Mouse (Mus musculus): Measurements from ENCODE around the gene Spns1. TPM values are rescaled to one million over a fixed set of nuclear protein-coding genes. Genes with fewer than 3 reads are reported as not detected.
"Not testable (repeated sequence)": the region's sequence is repeated elsewhere in the genome, so short reads cannot be mapped to it uniquely, and the experiment has no call there.

Gene Spns1
- 74.6 and 153 TPM in 2 replicates for polyA plus RNA-seq (2012; ENCODE audit: insufficient read depth, low replicate concordance)

- TF ChIP-seq FLI1 (IDR thresholded peaks at IDR 0.05; ENCODE audit: low read length) (no peak), GATA1 (IDR thresholded peaks at IDR 0.05; ENCODE audit: borderline replicate concordance, low read length) (no peak)
- H3K9me3 ChIP-seq: no peaks in the 10 kb centered on the region
- peak within 1 kb of the TSS; percentile 100 for H3K4me3 ChIP-seq (replicated peaks)
- peaks cover 2% of the 10 kb centered on the region for H3K27me3 ChIP-seq (replicated peaks)
- H3K36me3 ChIP-seq (replicated peaks; ENCODE audit: low read length): peaks cover 49% of the 10 kb centered on the region
- H3K4me1 ChIP-seq: peaks cover 55% of the 10 kb centered on the region
Observed at GRCm38 (mm10) chr7:126377278-126378158, at the start of gene Spns1. Spns1 (minus strand) TSS chr7:126377450.

GRCm38 (mm10) chr7:126424161-126424560, 46.9 kb upstream of the Spns1 start:
- peaks cover 32% of the 10 kb centered on the region for H3K4me1 ChIP-seq
- peaks cover 15% of the 10 kb centered on the region for H3K36me3 ChIP-seq (replicated peaks; ENCODE audit: low read length)
- H3K27me3 ChIP-seq (replicated peaks): no peaks in the 10 kb centered on the region
- H3K9me3 ChIP-seq: peaks cover 21% of the 10 kb centered on the region
- H3K4me3 ChIP-seq (replicated peaks): no peak overlapping the region
- TF ChIP-seq GATA1 (IDR thresholded peaks at IDR 0.05; ENCODE audit: borderline replicate concordance, low read length) (no peak), FLI1 (IDR thresholded peaks at IDR 0.05; ENCODE audit: low read length) (no peak)

GRCm38 (mm10) chr7:126421756-126422155, 44.5 kb upstream of the Spns1 start:
- Histone ChIP-seq H3K36me3 (replicated peaks; ENCODE audit: low read length) (peaks cover 11% of the 10 kb centered on the region), H3K4me1 (peaks cover 40% of the 10 kb centered on the region), H3K9me3 (peaks cover 16% of the 10 kb centered on the region), H3K27me3 (replicated peaks) (no peaks in the 10 kb centered on the region), H3K4me3 (replicated peaks) (peak overlapping the region; percentile 86)
- no peak for TF ChIP-seq GATA1 (IDR thresholded peaks at IDR 0.05; ENCODE audit: borderline replicate concordance, low read length)
- TF ChIP-seq FLI1 (IDR thresholded peaks at IDR 0.05; ENCODE audit: low read length): no peak

- no peaks in the 10 kb centered on the region for H3K36me3 ChIP-seq (replicated peaks; ENCODE audit: low read length)
- H3K27me3 ChIP-seq (replicated peaks): peaks cover 13% of the 10 kb centered on the region
- peaks cover 68% of the 10 kb centered on the region for H3K4me1 ChIP-seq
- TF ChIP-seq GATA1 (IDR thresholded peaks at IDR 0.05; ENCODE audit: borderline replicate concordance, low read length): no peak
- TF ChIP-seq FLI1 (IDR thresholded peaks at IDR 0.05; ENCODE audit: low read length): no peak
- no peak overlapping the region for H3K4me3 ChIP-seq (replicated peaks)
- peaks cover 5% of the 10 kb centered on the region for H3K9me3 ChIP-seq
Observed at GRCm38 (mm10) chr7:126418496-126418895, 41.2 kb upstream of the Spns1 start.

- Histone ChIP-seq H3K4me3 (replicated peaks) (no peak overlapping the region), H3K9me3 (peaks cover 5% of the 10 kb centered on the region), H3K36me3 (replicated peaks; ENCODE audit: low read length) (no peaks in the 10 kb centered on the region), H3K27me3 (replicated peaks) (peaks cover 21% of the 10 kb centered on the region), H3K4me1 (peaks cover 77% of the 10 kb centered on the region)
- TF ChIP-seq FLI1 (IDR thresholded peaks at IDR 0.05; ENCODE audit: low read length) (no peak), GATA1 (IDR thresholded peaks at IDR 0.05; ENCODE audit: borderline replicate concordance, low read length) (no peak)
Observed at GRCm38 (mm10) chr7:126417606-126418005, 40.4 kb upstream of the Spns1 start.

GRCm38 (mm10) chr7:126417045-126417444, 39.8 kb upstream of the Spns1 start:
- TF ChIP-seq GATA1 (IDR thresholded peaks at IDR 0.05; ENCODE audit: borderline replicate concordance, low read length) (no peak), FLI1 (IDR thresholded peaks at IDR 0.05; ENCODE audit: low read length) (no peak)
- H3K9me3 ChIP-seq: peaks cover 3% of the 10 kb centered on the region
- no peak overlapping the region for H3K4me3 ChIP-seq (replicated peaks)
- H3K4me1 ChIP-seq: peaks cover 82% of the 10 kb centered on the region
- no peaks in the 10 kb centered on the region for H3K36me3 ChIP-seq (replicated peaks; ENCODE audit: low read length)
- H3K27me3 ChIP-seq (replicated peaks): peaks cover 27% of the 10 kb centered on the region

GRCm38 (mm10) chr7:126416615-126417014, 39.4 kb upstream of the Spns1 start:
- H3K27me3 ChIP-seq (replicated peaks): peaks cover 31% of the 10 kb centered on the region

GRCm38 (mm10) chr7:126414725-126415124, 37.5 kb upstream of the Spns1 start, which contains the start of gene Cd19:
Cd19 (minus strand) TSS chr7:126414889.
- Histone ChIP-seq H3K36me3 (replicated peaks; ENCODE audit: low read length) (no peaks in the 10 kb centered on the region), H3K9me3 (0 out of 2 replicates have a peak, but pooled peaks cover 9% of the 10 kb centered on the region), H3K4me1 (peaks cover 69% of the 10 kb centered on the region), H3K4me3 (replicated peaks) (no peak within 1 kb of the TSS), H3K27me3 (replicated peaks) (peaks cover 46% of the 10 kb centered on the region)
- TF ChIP-seq FLI1 (IDR thresholded peaks at IDR 0.05; ENCODE audit: low read length) (no peak), GATA1 (IDR thresholded peaks at IDR 0.05; ENCODE audit: borderline replicate concordance, low read length) (no peak)

More at GRCm38 (mm10) chr7:126416615-126417014, 39.4 kb upstream of the Spns1 start:
- no peaks in the 10 kb centered on the region for H3K9me3 ChIP-seq
- peak overlapping the region; percentile 79 for H3K4me3 ChIP-seq (replicated peaks)
- TF ChIP-seq FLI1 (IDR thresholded peaks at IDR 0.05; ENCODE audit: low read length): no peak
- TF ChIP-seq GATA1 (IDR thresholded peaks at IDR 0.05; ENCODE audit: borderline replicate concordance, low read length): no peak
- H3K4me1 ChIP-seq: peaks cover 78% of the 10 kb centered on the region
- no peaks in the 10 kb centered on the region for H3K36me3 ChIP-seq (replicated peaks; ENCODE audit: low read length)

- peaks cover 69% of the 10 kb centered on the region for H3K27me3 ChIP-seq (replicated peaks)
- no peaks in the 10 kb centered on the region for H3K36me3 ChIP-seq (replicated peaks; ENCODE audit: low read length)
- TF ChIP-seq GATA1 (IDR thresholded peaks at IDR 0.05; ENCODE audit: borderline replicate concordance, low read length) (no peak), FLI1 (IDR thresholded peaks at IDR 0.05; ENCODE audit: low read length) (no peak)
- H3K9me3 ChIP-seq: 0 out of 2 replicates have a peak, but pooled peaks cover 9% of the 10 kb centered on the region
- no peak overlapping the region for H3K4me3 ChIP-seq (replicated peaks)
- peaks cover 54% of the 10 kb centered on the region for H3K4me1 ChIP-seq
Observed at GRCm38 (mm10) chr7:126411061-126411460, 33.8 kb upstream of the Spns1 start.

GRCm38 (mm10) chr7:126408686-126409085, 31.4 kb upstream of the Spns1 start:
- H3K4me1 ChIP-seq: peaks cover 37% of the 10 kb centered on the region
- TF ChIP-seq GATA1 (IDR thresholded peaks at IDR 0.05; ENCODE audit: borderline replicate concordance, low read length): no peak
- no peak for TF ChIP-seq FLI1 (IDR thresholded peaks at IDR 0.05; ENCODE audit: low read length)
- H3K27me3 ChIP-seq (replicated peaks): peaks cover 60% of the 10 kb centered on the region
- 0 out of 2 replicates have a peak, but pooled peaks cover 9% of the 10 kb centered on the region for H3K9me3 ChIP-seq
- H3K36me3 ChIP-seq (replicated peaks; ENCODE audit: low read length): no peaks in the 10 kb centered on the region
- no peak overlapping the region for H3K4me3 ChIP-seq (replicated peaks)

GRCm38 (mm10) chr7:126402518-126402917, 25.3 kb upstream of the Spns1 start:
- not testable (repeated sequence) for H3K36me3 ChIP-seq (replicated peaks; ENCODE audit: low read length); H3K4me3 ChIP-seq (replicated peaks); H3K9me3 ChIP-seq; H3K27me3 ChIP-seq (replicated peaks)
- peaks cover 33% of the 10 kb centered on the region for H3K4me1 ChIP-seq

All from megakaryocyte, embryonic 14.5 days (primary cell).